Mouse (Mus musculus): ENCODE measurements around the gene Ccr1. TPM values are rescaled to one million over a fixed set of nuclear protein-coding genes. Genes with fewer than 3 reads are reported as not detected.
"Not testable (repeated sequence)": the region's sequence is repeated elsewhere in the genome, so short reads cannot be mapped to it uniquely, and the experiment has no call there.

Gene Ccr1
- total RNA-seq (2021), result under 1 TPM; 0.28 to 0.37 TPM

GRCm38 (mm10) chr9:123968290-123968912 is at the start of gene Ccr1:
TSS of gene Ccr1 (minus strand) at chr9:123968692.
- no peak for DNase-seq (ENCODE audit: extremely low spot score in 1 of 2, low spot score in 1 of 2)

DNA sequence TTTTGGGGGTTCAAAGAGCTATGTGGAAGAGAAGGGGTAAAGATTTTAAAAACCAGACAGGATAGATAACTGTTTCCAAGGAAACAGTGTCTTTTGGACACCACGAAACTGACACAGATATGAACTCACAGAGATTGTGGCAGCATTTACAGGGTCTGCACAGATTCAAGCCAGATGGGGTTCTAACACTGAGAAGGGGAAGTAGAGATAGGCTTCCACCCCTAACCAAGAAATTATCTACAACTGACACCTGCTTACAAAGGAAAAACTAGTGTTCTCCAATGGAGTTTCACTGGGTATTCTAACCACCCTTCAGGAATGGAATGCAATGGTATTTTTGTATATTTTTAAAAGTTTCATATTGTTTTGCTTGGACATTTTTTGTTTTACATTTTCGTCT is 47.6 kb upstream of the Ccr1 start:
- DNase-seq (ENCODE audit: extremely low spot score in 1 of 2, low spot score in 1 of 2), result no peak

GRCm38 (mm10) chr9:124014985-124015652 is 46.6 kb upstream of the Ccr1 start:
- no peak for DNase-seq (ENCODE audit: extremely low spot score in 1 of 2, low spot score in 1 of 2)

DNA sequence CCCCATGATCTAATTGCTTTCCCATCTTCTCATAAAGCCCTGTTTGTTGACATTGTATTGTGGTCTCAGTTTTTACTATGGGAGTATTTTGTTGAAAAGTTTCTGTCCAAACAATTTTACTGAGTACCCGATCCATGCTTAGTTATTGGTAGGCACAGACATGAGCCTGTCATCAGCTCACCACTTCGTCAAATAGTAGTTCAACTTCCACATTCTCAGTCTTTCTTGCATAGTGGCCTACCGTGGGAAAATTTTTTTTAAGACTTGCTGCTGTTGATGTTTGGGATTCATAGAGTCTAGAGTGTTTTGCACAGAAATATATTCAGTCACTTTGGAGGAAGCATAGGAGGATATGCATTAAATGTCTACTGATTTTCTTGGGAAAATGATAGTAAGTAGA is 44.8 kb upstream of the Ccr1 start:
- no peak for DNase-seq (ENCODE audit: extremely low spot score in 1 of 2, low spot score in 1 of 2)

DNA sequence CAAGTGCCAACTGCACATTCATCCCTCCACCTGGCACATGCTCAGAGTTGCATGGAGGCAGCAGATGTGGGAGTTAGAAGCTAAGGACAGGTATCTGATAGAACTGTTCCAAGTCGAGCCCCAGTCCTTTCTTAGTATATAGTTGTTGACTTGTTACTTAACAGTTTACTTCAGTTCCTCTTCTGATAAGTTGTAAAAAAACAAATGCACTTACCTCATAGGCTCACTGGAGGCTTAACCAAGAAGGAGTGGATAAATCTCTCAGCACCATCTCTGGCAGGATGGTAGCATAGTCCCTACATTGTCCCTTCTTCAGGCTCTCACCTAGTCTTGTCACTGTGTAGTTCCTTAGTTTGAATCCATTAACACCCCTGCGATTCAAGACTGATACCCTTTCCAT is 44.2 kb upstream of the Ccr1 start:
- DNase-seq (ENCODE audit: extremely low spot score in 1 of 2, low spot score in 1 of 2), result no peak

- DNase-seq (ENCODE audit: extremely low spot score in 1 of 2, low spot score in 1 of 2), result no peak
Observed at GRCm38 (mm10) chr9:123999784-124000183, 31.3 kb upstream of the Ccr1 start.

GRCm38 (mm10) chr9:123997719-123998118 is 29.2 kb upstream of the Ccr1 start:
- DNase-seq (ENCODE audit: extremely low spot score in 1 of 2, low spot score in 1 of 2), result no peak

DNA sequence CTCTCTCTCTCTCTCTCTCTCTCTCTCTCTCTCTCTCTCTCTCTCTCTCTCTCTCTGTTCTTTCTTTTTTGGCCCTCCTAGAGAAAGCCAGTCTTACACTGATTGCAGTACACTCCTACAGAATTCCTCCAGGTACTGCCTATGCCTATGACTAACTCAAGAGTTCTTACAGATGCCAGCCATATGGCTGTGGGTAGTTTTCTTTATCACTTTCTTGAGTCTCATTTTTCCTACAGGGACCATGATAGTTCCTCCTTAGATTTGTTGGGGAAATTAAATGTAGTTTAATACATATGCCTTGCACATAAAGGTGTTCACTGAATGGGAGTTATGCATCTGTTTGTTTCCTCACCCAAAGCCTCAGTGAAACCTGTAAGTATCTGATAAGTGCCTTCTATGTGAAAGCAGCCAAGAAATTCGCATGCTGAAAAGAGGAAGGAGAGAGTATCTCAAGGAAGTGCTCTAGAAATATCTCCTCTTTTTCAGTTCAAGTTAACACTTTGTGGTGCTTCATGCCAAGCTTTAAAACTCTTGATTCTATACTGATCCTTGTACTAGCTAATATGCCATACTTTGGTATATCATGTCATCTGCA is 22.9 kb upstream of the Ccr1 start:
- no peak for DNase-seq (ENCODE audit: extremely low spot score in 1 of 2, low spot score in 1 of 2)

DNA sequence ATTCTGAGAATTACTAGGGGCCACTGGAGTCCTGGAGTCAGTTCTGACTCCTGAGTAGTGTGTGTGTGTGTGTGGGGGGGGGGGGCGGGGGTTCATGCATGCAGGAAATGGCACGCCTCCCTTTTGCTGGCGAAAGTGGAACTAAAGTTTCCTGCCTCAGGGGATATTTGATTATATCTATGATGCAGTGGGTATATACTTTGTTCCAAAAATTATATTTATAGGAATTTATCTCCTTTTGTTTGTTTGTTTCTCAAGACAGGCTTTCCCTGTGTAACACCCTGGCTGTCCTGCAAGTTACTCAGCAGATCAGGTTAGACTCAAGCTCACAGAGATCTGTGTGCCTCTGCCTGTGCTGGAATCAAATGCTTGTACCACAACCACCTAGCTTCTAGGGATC is 21.2 kb upstream of the Ccr1 start:
- no peak for DNase-seq (ENCODE audit: extremely low spot score in 1 of 2, low spot score in 1 of 2)

GRCm38 (mm10) chr9:123986217-123986616 is 17.7 kb upstream of the Ccr1 start:
- no peak for DNase-seq (ENCODE audit: extremely low spot score in 1 of 2, low spot score in 1 of 2)

DNA sequence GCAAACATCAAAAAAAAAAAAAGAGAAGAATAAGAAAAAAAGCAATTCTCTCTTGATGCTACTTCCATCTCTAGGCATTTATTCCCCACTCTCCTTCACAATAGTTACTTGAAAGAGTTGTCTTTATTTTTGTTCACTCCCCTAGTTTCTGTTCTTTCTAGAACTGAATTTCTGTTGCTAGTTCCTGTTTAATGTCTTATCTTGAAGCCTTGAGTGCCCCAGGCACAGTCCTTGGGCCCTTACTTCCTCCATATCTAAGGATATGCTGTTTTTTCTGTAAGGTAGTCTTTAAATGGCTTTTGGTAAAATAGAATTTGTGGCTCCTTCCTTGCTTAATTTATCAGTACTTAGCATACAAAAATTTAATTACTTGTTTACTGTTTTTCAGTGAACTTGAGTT is 16.5 kb upstream of the Ccr1 start:
- DNase-seq (ENCODE audit: extremely low spot score in 1 of 2, low spot score in 1 of 2), result no peak

DNA sequence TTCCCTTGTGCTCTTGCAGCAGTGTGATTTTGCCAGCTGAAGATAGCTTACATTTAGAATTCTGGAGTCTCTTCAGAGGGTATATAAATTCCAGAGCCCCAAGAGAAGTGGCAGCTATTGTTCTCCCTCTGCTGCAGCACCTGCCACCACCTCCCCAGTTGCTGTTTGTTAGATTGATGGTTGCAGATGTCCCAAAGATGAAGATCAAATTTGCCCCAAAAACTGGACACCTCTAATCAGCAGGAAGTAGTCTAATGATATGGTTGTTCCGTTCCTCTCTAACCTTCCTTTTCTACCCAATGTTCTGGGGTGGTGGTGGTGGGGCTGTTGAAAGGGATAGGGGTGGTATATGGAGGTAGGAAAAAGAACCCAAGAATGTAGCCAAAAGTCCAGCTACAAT is 14.2 kb upstream of the Ccr1 start:
- DNase-seq (ENCODE audit: extremely low spot score in 1 of 2, low spot score in 1 of 2), result no peak

DNA sequence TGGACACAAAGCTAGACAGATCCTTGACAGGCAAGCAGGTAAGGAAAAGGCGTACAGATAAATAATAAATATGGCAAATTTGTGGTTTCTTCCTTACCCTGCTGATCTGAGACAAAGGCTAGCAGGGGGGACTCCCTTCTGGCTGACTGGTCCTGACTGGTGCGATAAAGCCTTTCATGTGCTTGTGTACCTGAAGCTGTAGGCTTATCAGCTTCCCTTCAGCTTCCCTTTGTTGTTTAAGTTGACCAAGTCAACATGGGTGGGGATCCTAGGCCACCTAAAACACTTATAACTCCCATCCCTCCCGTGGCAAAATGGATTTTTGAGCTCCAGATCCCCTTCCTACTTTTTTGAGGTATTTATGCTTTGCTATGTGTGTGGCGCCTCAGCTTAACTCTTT is 13.4 kb upstream of the Ccr1 start:
- no peak for DNase-seq (ENCODE audit: extremely low spot score in 1 of 2, low spot score in 1 of 2)

GRCm38 (mm10) chr9:123980858-123981475 is 12.5 kb upstream of the Ccr1 start:
- DNase-seq (ENCODE audit: extremely low spot score in 1 of 2, low spot score in 1 of 2), result not testable (repeated sequence)

- no peak for DNase-seq (ENCODE audit: extremely low spot score in 1 of 2, low spot score in 1 of 2)
Observed at GRCm38 (mm10) chr9:123978308-123978707, 9.8 kb upstream of the Ccr1 start, which contains the start of gene Ccr1l1. TSS of gene Ccr1l1 (minus strand) at chr9:123978408.

GRCm38 (mm10) chr9:123976876-123977663 is 8.6 kb upstream of the Ccr1 start:
- no peak for DNase-seq (ENCODE audit: extremely low spot score in 1 of 2, low spot score in 1 of 2)

- no peak for DNase-seq (ENCODE audit: extremely low spot score in 1 of 2, low spot score in 1 of 2)
Observed at GRCm38 (mm10) chr9:123975630-123976029, 7.1 kb upstream of the Ccr1 start.

GRCm38 (mm10) chr9:123966858-123967495 is 1.5 kb downstream of the Ccr1 start:
- DNase-seq (ENCODE audit: extremely low spot score in 1 of 2, low spot score in 1 of 2), result not testable (repeated sequence)

DNA sequence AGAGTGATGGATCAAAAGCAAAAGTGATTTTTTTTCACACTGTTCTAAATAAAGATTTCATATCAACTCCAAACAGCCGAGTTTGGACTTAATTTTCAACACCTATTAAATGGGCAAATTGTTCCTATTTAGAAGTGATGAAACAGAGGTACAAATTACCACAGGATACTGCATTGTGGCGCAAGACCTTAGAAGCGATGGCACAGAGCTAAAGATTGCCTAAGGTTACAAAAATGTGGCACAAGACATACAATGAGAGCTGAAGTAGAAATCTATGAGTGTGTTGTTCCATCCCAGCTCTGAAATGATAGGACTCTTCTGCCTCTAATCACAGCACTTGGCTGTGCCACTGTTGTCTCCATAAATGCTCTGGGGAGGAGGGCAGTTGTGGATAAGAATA is 3.7 kb downstream of the Ccr1 start:
- no peak for DNase-seq (ENCODE audit: extremely low spot score in 1 of 2, low spot score in 1 of 2)

DNA sequence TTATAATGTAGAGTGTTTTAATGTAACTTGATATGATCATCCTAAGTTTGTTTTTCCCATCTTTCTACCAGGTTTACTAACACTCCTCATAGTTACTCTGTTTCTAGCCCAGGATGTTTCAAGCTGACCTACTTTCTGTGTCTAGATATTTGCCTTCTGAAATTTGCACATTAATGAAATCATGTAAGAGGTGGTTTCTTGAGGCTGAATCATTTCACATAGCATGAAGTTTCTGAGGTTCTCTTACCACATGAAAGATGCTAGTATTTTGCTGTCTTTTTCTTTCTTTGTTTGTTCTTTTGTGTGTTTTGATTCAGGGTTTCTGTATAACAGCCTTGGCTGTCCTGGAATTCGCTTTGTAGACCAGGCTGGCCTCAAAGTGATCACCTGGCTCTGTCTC is 8.3 kb downstream of the Ccr1 start:
- DNase-seq (ENCODE audit: extremely low spot score in 1 of 2, low spot score in 1 of 2), result no peak
